ENCODE assay signal across 12 mouse cellular contexts in genomic region chrX:56667296-56667695, GRCm38 (mm10). TPM values are rescaled to one million over a fixed set of nuclear protein-coding genes. Genes with fewer than 3 reads are reported as not detected.
DNase-seq lines count a peak whose midpoint lies in the region; ATAC-seq and TF ChIP-seq lines count a peak whose summit lies in the region.
"Had no signal": no experiment of that assay in that cellular context is flagged by ENCODE, and none has a peak within 500 bp of the region (broad histone marks: within the 10 kb centered on the region; RNA-seq: fewer than 3 reads in every experiment).

No protein-coding gene starts in this region.

- no peak for TF ChIP-seq CTCF in left cerebral cortex, adult 2 months (IDR thresholded peaks at IDR 0.05)

- H3K4me3 ChIP-seq in left cerebral cortex, adult 2 months: no peak overlapping the region
- H3K4me3 ChIP-seq in limb, embryonic 14.5 days (replicated peaks; ENCODE audit: low read length): no peak overlapping the region
- no peak overlapping the region for H3K4me3 ChIP-seq in intestine, embryonic 16.5 days (ENCODE audit: low read length)
- H3K4me3 ChIP-seq: forebrain, embryonic 10.5 days; midbrain, embryonic 12.5 days; neural tube, embryonic 15.5 days had no signal

- peak; percentile 7 to 18 for DNase-seq in frontal cortex, adult 2 months (ENCODE audit: extremely low spot score in 1 of 2, low spot score in 1 of 2)
- no peak for DNase-seq in frontal cortex, postnatal 14 days (ENCODE audit: low spot score in 2 of 2)
- DNase-seq in left cerebral cortex, postnatal 4 days: peak; percentile 8
- DNase-seq in left cerebral cortex, adult 2 months (ENCODE audit: extremely low spot score in 1 of 2, low spot score in 2 of 2): no peak
- DNase-seq in cerebellum, postnatal 14 days: peak; percentile 55 to 58
- peak; percentile 24 for DNase-seq in limb, embryonic 14.5 days (ENCODE audit: low spot score)
- DNase-seq: spleen, adult 18-20 months had no signal

- TF ChIP-seq POLR2A in limb, embryonic 14.5 days (IDR thresholded peaks at IDR 0.05; ENCODE audit: borderline replicate concordance, extremely low read depth, insufficient read depth, insufficient read length): no peak

- WGBS in limb, embryonic 14.5 days: 69% methylated on average over 6 of the region's 6 CpGs
- 80% methylated on average over 6 of the region's 6 CpGs for WGBS in intestine, embryonic 16.5 days

- intact Hi-C loops in left cerebral cortex, postnatal 4 days (cut with DNase I): no loop called here
- intact Hi-C loops in left cerebral cortex, adult 2 months (cut with DNase I): no loop called here

- no peaks in the 10 kb centered on the region for H3K36me3 ChIP-seq in limb, embryonic 14.5 days (ENCODE audit: control insufficient read depth, insufficient read depth, low read length)
- H3K36me3 ChIP-seq in intestine, embryonic 16.5 days (ENCODE audit: control insufficient read depth, insufficient read depth, low read length): no peaks in the 10 kb centered on the region
- H3K36me3 ChIP-seq: forebrain, embryonic 10.5 days; midbrain, embryonic 12.5 days; neural tube, embryonic 15.5 days had no signal

- no peaks in the 10 kb centered on the region for H3K4me1 ChIP-seq in limb, embryonic 14.5 days (ENCODE audit: control insufficient read depth, insufficient read depth, low read length)
- no peaks in the 10 kb centered on the region for H3K4me1 ChIP-seq in intestine, embryonic 16.5 days (ENCODE audit: control insufficient read depth, insufficient read depth, low read length)
- H3K4me1 ChIP-seq: midbrain, embryonic 12.5 days; neural tube, embryonic 15.5 days had no signal

- H3K9me3 ChIP-seq in limb, embryonic 14.5 days (ENCODE audit: control insufficient read depth, low read length): no peaks in the 10 kb centered on the region
- no peaks in the 10 kb centered on the region for H3K9me3 ChIP-seq in intestine, embryonic 16.5 days (ENCODE audit: control insufficient read depth, low read length)
- H3K9me3 ChIP-seq: forebrain, embryonic 10.5 days; midbrain, embryonic 12.5 days; neural tube, embryonic 15.5 days had no signal

- no peak overlapping the region for H3K27ac ChIP-seq in left cerebral cortex, adult 2 months
- no peak overlapping the region for H3K27ac ChIP-seq in limb, embryonic 14.5 days (replicated peaks; ENCODE audit: low read depth, low read length)
- no peak overlapping the region for H3K27ac ChIP-seq in intestine, embryonic 16.5 days (ENCODE audit: low read length)
- H3K27ac ChIP-seq: forebrain, embryonic 10.5 days; midbrain, embryonic 12.5 days; neural tube, embryonic 15.5 days had no signal

- no peak for ATAC-seq in limb, embryonic 14.5 days (ENCODE audit: low FRiP score, low read depth)
- ATAC-seq in intestine, embryonic 16.5 days: no peak
- ATAC-seq in erythroid progenitor cell, adult 5-6 weeks (replicated peaks; ENCODE audit: low FRiP score, poor library complexity, severe bottlenecking): no peak

- H3K4me2 ChIP-seq in limb, embryonic 14.5 days (replicated peaks; ENCODE audit: low read depth, low read length, severe bottlenecking): no peak overlapping the region
- no peak overlapping the region for H3K4me2 ChIP-seq in intestine, embryonic 16.5 days (ENCODE audit: low read depth, low read length)
- H3K4me2 ChIP-seq: midbrain, embryonic 12.5 days; neural tube, embryonic 15.5 days had no signal

- H3K9ac ChIP-seq in limb, embryonic 14.5 days (ENCODE audit: low read depth, low read length, severe bottlenecking): no peak overlapping the region
- no peak overlapping the region for H3K9ac ChIP-seq in intestine, embryonic 16.5 days (ENCODE audit: low read depth, low read length)
- H3K9ac ChIP-seq: midbrain, embryonic 12.5 days; neural tube, embryonic 15.5 days had no signal

- H3K27me3 ChIP-seq in limb, embryonic 14.5 days (ENCODE audit: control insufficient read depth, insufficient read depth, low read length): no peaks in the 10 kb centered on the region
- no peaks in the 10 kb centered on the region for H3K27me3 ChIP-seq in intestine, embryonic 16.5 days (replicated peaks; ENCODE audit: control insufficient read depth, insufficient read depth, low read length)
- H3K27me3 ChIP-seq: midbrain, embryonic 12.5 days; neural tube, embryonic 15.5 days had no signal

RNA-seq across cellular contexts. Expression of gene Slc9a6, which starts 57.7 kb away (rescaled TPM):
- 64.8 and 73.8 TPM in 2 replicates for polyA plus RNA-seq in frontal cortex, adult 2 months (2012; rRNA removed)
- total RNA-seq in left cerebral cortex, postnatal 4 days (2021): 100 to 1,000 TPM; 103 to 116 TPM
- 100 to 1,000 TPM; 103 to 117 TPM for total RNA-seq in left cerebral cortex, adult 2 months (2021)
- 16.1 and 17.0 TPM in 2 replicates for polyA plus RNA-seq in limb, embryonic 14.5 days (2012; rRNA removed)
- polyA plus RNA-seq in limb, embryonic 14.5 days (2014; fragmentation: Nextera tagmentation; extraction: Ambion mirVana): 11.8 and 13.1 TPM in 2 replicates
- polyA plus RNA-seq in intestine, embryonic 16.5 days (2015; fragmentation: Nextera tagmentation; extraction: Ambion mirVana): 10.4 and 11.0 TPM in 2 replicates
- 2.5 and 4.2 TPM in 2 replicates for total RNA-seq in erythroid progenitor cell, adult 5-6 weeks (2015; ENCODE audit: low replicate concordance)
- 3.3 and 5.3 TPM in 2 replicates for total RNA-seq in erythroid progenitor cell, adult 5-6 weeks (2017; ENCODE audit: low replicate concordance)

Comparison
In these comparisons a context has a peak if more than half of its experiments do, and no peak if none do; other contexts are left out.
1. DNase-seq: peak in frontal cortex, adult 2 months (2 of 2), left cerebral cortex, postnatal 4 days (single experiment), cerebellum, postnatal 14 days (2 of 2) and limb, embryonic 14.5 days (single experiment); none in frontal cortex, postnatal 14 days (0 of 2) and left cerebral cortex, adult 2 months (0 of 2).
2. RNA of gene Slc9a6, which starts 57.7 kb away (total RNA-seq): 103 to 117 TPM in left cerebral cortex, adult 2 months and 103 to 116 TPM in left cerebral cortex, postnatal 4 days; 2.5 to 5.3 TPM in erythroid progenitor cell, adult 5-6 weeks; every median in the first group is over 10 times any median in the second.